Comparison of ENCODE assay signal across 24 mouse cellular contexts in the genomic region with DNA sequence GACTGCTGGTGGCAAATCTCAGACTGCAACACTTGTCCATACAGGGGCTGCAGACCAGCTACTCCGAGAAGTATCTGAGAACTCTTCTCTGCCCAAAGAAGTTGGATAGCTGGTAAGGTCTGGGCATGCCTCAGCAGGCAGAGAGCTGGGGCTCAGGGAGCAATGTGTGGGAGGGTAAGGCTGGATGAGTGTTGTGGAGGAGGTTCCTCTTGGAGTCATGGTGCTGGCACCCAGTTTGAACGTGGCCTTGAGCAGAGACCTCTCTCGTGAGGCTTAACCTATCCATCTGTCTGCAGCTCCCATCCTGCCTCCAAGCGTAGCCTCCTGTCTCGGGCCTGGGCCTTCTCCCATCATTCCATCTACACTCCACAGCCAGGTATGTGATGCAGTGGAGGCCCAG. TPM values are rescaled to one million over a fixed set of nuclear protein-coding genes. Genes with fewer than 3 reads are reported as not detected.
A peak's percentile ranks its signal among the peaks of the same experiment; 100 is the strongest.
DNase-seq lines count a peak whose midpoint lies in the region; ATAC-seq and TF ChIP-seq lines count a peak whose summit lies in the region.
"Had no signal": no experiment of that assay in that cellular context is flagged by ENCODE, and none has a peak within 500 bp of the region (broad histone marks: within the 10 kb centered on the region; RNA-seq: fewer than 3 reads in every experiment).

No protein-coding gene starts in this region.

- no peak overlapping the region for H3K9ac ChIP-seq in kidney, postnatal 0 days (ENCODE audit: low read depth, low read length)
- H3K9ac ChIP-seq in kidney, embryonic 16.5 days (replicated peaks; ENCODE audit: low read length), result no peak overlapping the region
- no peak overlapping the region for H3K9ac ChIP-seq in hindbrain, embryonic 16.5 days (ENCODE audit: low read depth, low read length)
- H3K9ac ChIP-seq: forebrain, embryonic 12.5 days; forebrain, postnatal 0 days; heart, embryonic 12.5 days; hindbrain, embryonic 15.5 days had no signal

- H3K4me3 ChIP-seq in kidney, postnatal 0 days (replicated peaks; ENCODE audit: low read depth, low read length), result no peak overlapping the region
- no peak overlapping the region for H3K4me3 ChIP-seq in kidney, embryonic 16.5 days (ENCODE audit: low read length)
- no peak overlapping the region for H3K4me3 ChIP-seq in hindbrain, embryonic 16.5 days (ENCODE audit: low read length)
- H3K4me3 ChIP-seq: erythroblast, embryonic 14.5 days; forebrain, embryonic 12.5 days; heart, embryonic 12.5 days; hindbrain, embryonic 10.5 days; hindbrain, embryonic 15.5 days had no signal

- H3K4me1 ChIP-seq in kidney, postnatal 0 days (replicated peaks; ENCODE audit: insufficient read depth, low read length), result peaks cover 9% of the 10 kb centered on the region; the same call in 1 of the 2 replicates
- H3K4me1 ChIP-seq in kidney, embryonic 16.5 days (ENCODE audit: insufficient read depth, low read length), result peaks cover 20% of the 10 kb centered on the region
- H3K4me1 ChIP-seq in hindbrain, embryonic 16.5 days (ENCODE audit: control insufficient read depth, insufficient read depth, low read depth, low read length), result peaks cover 2% of the 10 kb centered on the region; the same call in 1 of the 2 replicates
- H3K4me1 ChIP-seq: hindbrain, embryonic 15.5 days had no signal

- DNase-seq in adrenal gland, adult 2 months, result peak; percentile 42
- no peak for DNase-seq in adrenal gland, postnatal 25 days
- no peak for DNase-seq in kidney, postnatal 0 days (ENCODE audit: low spot score)
- peak; percentile 53 for DNase-seq in testis, postnatal 10 days (ENCODE audit: low spot score)
- no peak for DNase-seq in testis, postnatal 14 days (ENCODE audit: low spot score)
- DNase-seq: adrenal gland, postnatal 10 days; B cell, adult 2 months; cerebellum, adult 11-12 months; cerebellum, adult 9-11 months; cerebellum, postnatal 36 days; forebrain, postnatal 0 days; gastrocnemius, postnatal 14 days had no signal

- H3K27ac ChIP-seq in kidney, postnatal 0 days, result no peak overlapping the region
- no peak overlapping the region for H3K27ac ChIP-seq in kidney, embryonic 16.5 days (ENCODE audit: low read length)
- no peak overlapping the region for H3K27ac ChIP-seq in hindbrain, embryonic 16.5 days (ENCODE audit: low read depth, low read length)
- H3K27ac ChIP-seq: forebrain, embryonic 12.5 days; hindbrain, embryonic 10.5 days; hindbrain, embryonic 15.5 days had no signal

- no peak for TF ChIP-seq CTCF in kidney, postnatal 0 days (IDR thresholded peaks at IDR 0.05; ENCODE audit: low read depth)

- 0 out of 2 replicates have a peak, but pooled peaks have one; percentile 55 for ATAC-seq in kidney, postnatal 0 days (replicated peaks; ENCODE audit: low FRiP score, low read depth)
- ATAC-seq in kidney, embryonic 16.5 days (ENCODE audit: low FRiP score, low TSS enrichment), result no peak
- no peak for ATAC-seq in hindbrain, embryonic 16.5 days
- ATAC-seq: CD4-positive, CD25-positive, alpha-beta regulatory T cell, adult 4 months; forebrain, postnatal 0 days had no signal

- no peak overlapping the region for H3K4me2 ChIP-seq in kidney, postnatal 0 days (ENCODE audit: low read length)
- H3K4me2 ChIP-seq in kidney, embryonic 16.5 days (replicated peaks; ENCODE audit: low read depth, low read length), result no peak overlapping the region
- no peak overlapping the region for H3K4me2 ChIP-seq in hindbrain, embryonic 16.5 days (ENCODE audit: low read length)
- H3K4me2 ChIP-seq: forebrain, embryonic 12.5 days; heart, embryonic 12.5 days; hindbrain, embryonic 15.5 days had no signal

- H3K36me3 ChIP-seq in kidney, postnatal 0 days (ENCODE audit: insufficient read depth, low read length), result no peaks in the 10 kb centered on the region
- 0 out of 2 replicates have a peak, but pooled peaks cover 4% of the 10 kb centered on the region for H3K36me3 ChIP-seq in kidney, embryonic 16.5 days (ENCODE audit: insufficient read depth, low read length)
- no peaks in the 10 kb centered on the region for H3K36me3 ChIP-seq in hindbrain, embryonic 16.5 days (ENCODE audit: control insufficient read depth, insufficient read depth, low read length)
- H3K36me3 ChIP-seq: forebrain, embryonic 12.5 days; G1E; heart, embryonic 12.5 days; hindbrain, embryonic 15.5 days had no signal

- WGBS in kidney, postnatal 0 days, result 51% methylated on average over 5 of the region's 5 CpGs
- WGBS in kidney, embryonic 16.5 days, result 46% methylated on average over 5 of the region's 5 CpGs
- 84% methylated on average over 5 of the region's 5 CpGs for WGBS in hindbrain, embryonic 16.5 days

- no peaks in the 10 kb centered on the region for H3K9me3 ChIP-seq in kidney, postnatal 0 days (replicated peaks; ENCODE audit: low read length)
- no peaks in the 10 kb centered on the region for H3K9me3 ChIP-seq in kidney, embryonic 16.5 days (ENCODE audit: low read length)
- no peaks in the 10 kb centered on the region for H3K9me3 ChIP-seq in hindbrain, embryonic 16.5 days (ENCODE audit: control insufficient read depth, low read length)
- H3K9me3 ChIP-seq: forebrain, embryonic 12.5 days; G1E; heart, embryonic 12.5 days; hindbrain, embryonic 10.5 days; hindbrain, embryonic 15.5 days had no signal

- H3K27me3 ChIP-seq in kidney, postnatal 0 days (ENCODE audit: insufficient read depth, low read length), result no peaks in the 10 kb centered on the region
- no peaks in the 10 kb centered on the region for H3K27me3 ChIP-seq in kidney, embryonic 16.5 days (ENCODE audit: insufficient read depth, low read length)
- no peaks in the 10 kb centered on the region for H3K27me3 ChIP-seq in hindbrain, embryonic 16.5 days (replicated peaks; ENCODE audit: control insufficient read depth, insufficient read depth, low read length)
- H3K27me3 ChIP-seq: forebrain, embryonic 12.5 days; hindbrain, embryonic 15.5 days had no signal

RNA-seq across cellular contexts. Expression of gene Ccdc33, which starts 26.8 kb away (rescaled TPM):
- under 1 TPM; 0.21 to 0.84 TPM for total RNA-seq in adrenal gland, adult 2 months (2021)
- 0.18 and 0.34 TPM in 2 replicates for polyA plus RNA-seq in adrenal gland, adult 2 months (2012; rRNA removed)
- total RNA-seq in adrenal gland, postnatal 25 days (2021), result 0.39 and 0.76 TPM in 2 replicates
- 0.09 and 0.13 TPM in 2 replicates for polyA plus RNA-seq in kidney, postnatal 0 days (2015; fragmentation: Nextera tagmentation; extraction: Ambion mirVana)
- polyA plus RNA-seq in kidney, embryonic 16.5 days (2015; fragmentation: Nextera tagmentation; extraction: Ambion mirVana), result 0.13 and 0.21 TPM in 2 replicates
- 0.43 and 0.79 TPM in 2 replicates for polyA plus RNA-seq in hindbrain, embryonic 16.5 days (2015; fragmentation: Nextera tagmentation; extraction: Ambion mirVana)
- total RNA-seq: gastrocnemius, adult 18-20 months; gastrocnemius, postnatal 14 days; granulocyte monocyte progenitor cell, adult 5-6 weeks; heart, postnatal 25 days had no signal
- polyA plus RNA-seq: CD4-positive, CD25-positive, alpha-beta regulatory T cell, adult 4 months; erythroblast, embryonic 14.5 days; G1E; heart, embryonic 12.5 days had no signal

RNA-seq across cellular contexts. Expression of gene Islr, which starts 58.7 kb away (rescaled TPM):
- total RNA-seq in adrenal gland, adult 2 months (2021), result 10 to 100 TPM; 23.5 to 30.9 TPM
- 93.8 and 107 TPM in 2 replicates for polyA plus RNA-seq in adrenal gland, adult 2 months (2012; rRNA removed)
- total RNA-seq in adrenal gland, postnatal 25 days (2021), result 10.0 and 13.3 TPM in 2 replicates
- polyA plus RNA-seq in kidney, postnatal 0 days (2015; fragmentation: Nextera tagmentation; extraction: Ambion mirVana), result 54.0 and 60.4 TPM in 2 replicates
- polyA plus RNA-seq in kidney, embryonic 16.5 days (2015; fragmentation: Nextera tagmentation; extraction: Ambion mirVana), result 94.8 and 96.1 TPM in 2 replicates
- 40.4 and 50.5 TPM in 2 replicates for polyA plus RNA-seq in hindbrain, embryonic 16.5 days (2015; fragmentation: Nextera tagmentation; extraction: Ambion mirVana)
- polyA plus RNA-seq: erythroblast, embryonic 14.5 days; G1E had no signal

RNA-seq across cellular contexts. Expression of gene Islr2, which starts 58.7 kb away (rescaled TPM):
- 1 to 10 TPM; 1.5 to 2.0 TPM for total RNA-seq in adrenal gland, adult 2 months (2021)
- polyA plus RNA-seq in adrenal gland, adult 2 months (2012; rRNA removed), result 1.3 and 2.0 TPM in 2 replicates
- 0.64 and 1.7 TPM in 2 replicates for total RNA-seq in adrenal gland, postnatal 25 days (2021)
- 0.04 and 0.13 TPM in 2 replicates for polyA plus RNA-seq in kidney, postnatal 0 days (2015; fragmentation: Nextera tagmentation; extraction: Ambion mirVana)
- polyA plus RNA-seq in kidney, embryonic 16.5 days (2015; fragmentation: Nextera tagmentation; extraction: Ambion mirVana), result 0.17 and 0.23 TPM in 2 replicates
- polyA plus RNA-seq in hindbrain, embryonic 16.5 days (2015; fragmentation: Nextera tagmentation; extraction: Ambion mirVana), result 13.8 and 21.5 TPM in 2 replicates
- total RNA-seq: granulocyte monocyte progenitor cell, adult 5-6 weeks had no signal
- polyA plus RNA-seq: CD4-positive, CD25-positive, alpha-beta regulatory T cell, adult 4 months; erythroblast, embryonic 14.5 days had no signal

Comparison
In these comparisons a context has a peak if more than half of its experiments do, and no peak if none do; other contexts are left out.
1. DNase-seq: peak in adrenal gland, adult 2 months (single experiment) and testis, postnatal 10 days (single experiment); none in adrenal gland, postnatal 25 days (single experiment), kidney, postnatal 0 days (single experiment) and testis, postnatal 14 days (single experiment).